Mouse (Mus musculus) frontal cortex, postnatal 14 days (tissue): ENCODE measurements around the gene Myocos.

ENCODE experiments used
- DNase-seq, 2 experiments: peaks; one replicate each; pipeline ENCODE4 v3.0.0; 2022; ENCODE audit warnings: low spot score in 2 of 2

Gene Myocos

DNA sequence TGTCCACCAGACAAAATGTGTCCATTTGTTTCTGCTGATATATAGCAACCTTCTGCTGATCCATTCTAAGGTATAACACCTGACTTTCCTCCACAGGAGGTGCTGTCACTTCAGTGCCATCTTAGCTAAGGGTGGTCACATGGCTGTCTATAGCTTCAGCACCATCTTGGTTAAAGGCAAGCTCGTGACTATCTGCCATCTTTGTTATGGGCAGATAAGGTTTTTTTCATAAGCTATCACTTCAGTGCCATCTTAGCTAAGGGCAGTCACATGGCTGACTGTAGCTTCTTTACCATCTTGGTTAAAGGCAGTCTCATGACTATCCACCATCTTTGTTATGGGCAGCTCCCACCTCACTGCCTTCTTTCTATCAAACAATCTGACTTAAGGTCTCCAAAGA, 42.5 kb downstream of the Myocos start:
- DNase-seq = no peak

- no peak for DNase-seq
Observed at GRCm38 (mm10) chr1:162611191-162611590, 46.8 kb downstream of the Myocos start.

DNA sequence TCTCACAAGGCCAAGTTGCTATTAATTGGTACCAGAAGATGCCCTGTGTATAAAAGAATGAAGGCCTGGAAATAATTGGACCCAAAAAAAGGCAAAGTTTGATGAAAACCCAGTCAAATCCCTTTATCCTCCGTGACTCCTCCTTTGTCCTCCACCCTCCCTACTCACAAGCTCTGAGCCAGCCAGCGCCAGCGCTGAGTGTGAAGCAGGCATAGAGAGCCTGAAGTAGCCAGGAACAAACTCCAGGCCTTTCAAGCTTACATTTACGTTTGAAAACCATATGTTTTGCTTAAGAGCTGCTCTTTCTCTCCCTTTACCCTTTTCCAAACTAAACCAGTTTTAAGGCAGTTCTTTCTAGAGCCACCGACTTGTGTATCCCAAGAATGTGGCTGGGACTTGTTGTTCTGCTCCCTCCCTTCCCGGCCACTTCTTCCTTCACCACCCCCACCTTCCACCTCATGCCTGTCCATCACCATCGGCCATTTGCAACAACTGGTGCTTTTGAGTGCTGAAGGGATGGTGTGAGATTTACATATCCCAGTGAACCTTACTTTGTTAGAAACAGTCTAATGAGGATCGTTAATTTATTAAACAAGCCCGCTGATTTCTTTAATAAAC, 48.3 kb downstream of the Myocos start:
- no peak for DNase-seq

DNA sequence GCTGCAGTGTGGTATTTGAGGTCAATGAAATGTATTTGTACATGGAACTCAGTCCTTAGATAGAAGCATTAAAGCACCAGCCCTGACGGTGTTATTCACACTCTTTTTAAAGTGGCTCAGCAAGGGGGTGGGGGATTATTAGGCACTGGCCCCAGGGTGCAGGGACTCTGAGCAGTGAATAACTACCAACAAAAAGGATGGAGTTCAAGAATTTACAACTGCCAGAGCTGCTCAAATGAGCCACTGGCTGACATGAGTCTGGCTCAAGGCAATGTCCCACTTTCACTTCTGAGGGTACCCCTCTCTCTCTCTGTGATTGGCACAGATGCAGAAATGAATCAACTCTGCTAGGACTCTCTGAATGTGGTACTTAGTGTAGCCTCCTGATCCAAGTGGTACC, 49.9 kb downstream of the Myocos start:
- DNase-seq = no peak

GRCm38 (mm10) chr1:162601288-162601687, 56.7 kb downstream of the Myocos start:
- DNase-seq = no peak

DNA sequence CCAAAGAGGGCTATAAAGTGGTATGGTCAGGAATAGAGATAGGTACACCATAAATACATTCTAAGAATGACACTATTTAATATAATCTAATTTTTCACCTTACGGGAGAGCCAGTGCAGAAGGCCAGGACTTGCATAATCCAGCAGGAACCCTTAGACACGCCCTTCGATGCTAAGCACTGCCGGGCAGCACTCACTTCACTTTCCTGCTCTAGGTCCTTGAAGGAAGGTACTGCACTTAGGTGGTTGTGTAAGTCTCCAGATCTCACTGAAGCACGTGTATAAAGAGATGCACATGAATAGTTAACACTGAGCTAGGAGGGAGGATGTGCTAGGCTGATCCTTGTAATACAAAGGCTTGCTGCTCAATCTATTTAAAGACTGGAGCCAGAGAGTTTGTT, 58.4 kb downstream of the Myocos start:
- DNase-seq = no peak

GRCm38 (mm10) chr1:162597379-162598102, 60.5 kb downstream of the Myocos start:
- no peak for DNase-seq
